Mouse (Mus musculus) CH12.LX (cell line): Measurements from ENCODE around the gene Fgfr2. TPM values are rescaled to one million over a fixed set of nuclear protein-coding genes. Genes with fewer than 3 reads are reported as not detected.

Experiments used
- DNase-seq: peaks from one replicate; pipeline ENCODE4 v3.0.0-alpha.2; 2013; ENCODE audit errors: extremely low read depth
- H3K27ac ChIP-seq: 2 replicates; pipeline ENCODE4 v1.5.1; 2012; ENCODE audit warnings: low read depth, mild to moderate bottlenecking, control low read depth, moderate library complexity; ENCODE audit not compliant: insufficient read depth
- H3K27me3 ChIP-seq: replicated peaks from 2 replicates; pipeline ENCODE3; 2012; ENCODE audit warnings: inconsistent platforms
- H3K36me3 ChIP-seq, 2 experiments: replicated peaks in 1 of 2; 2 replicates each; pipeline versions ENCODE3 to v1.6.1; 2012; ENCODE audit warnings: inconsistent platforms in 1 of 2, low read length in 1 of 2, mild to moderate bottlenecking in 1 of 2, mixed read lengths in 1 of 2, moderate library complexity in 1 of 2; ENCODE audit not compliant: control insufficient read depth in 1 of 2, insufficient read depth in 1 of 2
- H3K4me1 ChIP-seq, 2 experiments: 2 replicates each; pipeline ENCODE4 v1.6.1; 2012; ENCODE audit warnings: inconsistent platforms in 1 of 2, moderate library complexity in 1 of 2; ENCODE audit not compliant: insufficient read depth in 2 of 2, control insufficient read depth in 1 of 2
- H3K4me2 ChIP-seq: 2 replicates; pipeline ENCODE4 v1.6.1; 2012; ENCODE audit warnings: low read depth, mild to moderate bottlenecking, control low read depth; ENCODE audit not compliant: poor library complexity, insufficient read depth, severe bottlenecking
- H3K4me3 ChIP-seq, 3 experiments: fragments of 150-350 bp in 1 of 3; sonication (generic) in 1 of 3; replicated peaks in 1 of 3; 2 replicates each; pipeline versions ENCODE3 to v1.5.1; 2011 to 2012; ENCODE audit warnings: low read depth in 2 of 3, low read length in 2 of 3, mild to moderate bottlenecking in 2 of 3, moderate library complexity in 2 of 3, control low read depth in 1 of 3, improper control_type of control experiment in 1 of 3, inconsistent platforms in 1 of 3, mixed read lengths in 1 of 3; ENCODE audit not compliant: poor library complexity in 1 of 3
- H3K79me2 ChIP-seq: replicated peaks from 2 replicates; pipeline ENCODE4 v1.6.1; 2012; ENCODE audit warnings: mild to moderate bottlenecking, moderate library complexity; ENCODE audit not compliant: control insufficient read depth, poor library complexity, insufficient read depth, severe bottlenecking; ENCODE audit errors: extremely low read depth
- H3K9ac ChIP-seq: 2 replicates; pipeline ENCODE4 v1.6.1; 2012; ENCODE audit warnings: low read depth, mild to moderate bottlenecking, control low read depth, moderate library complexity; ENCODE audit not compliant: insufficient read depth
- H3K9me3 ChIP-seq: replicated peaks from 2 replicates; pipeline ENCODE3; 2012; ENCODE audit warnings: low read length, inconsistent platforms, mixed read lengths
- CTCF ChIP-seq, 2 experiments: IDR thresholded peaks in 1 of 2; conservative IDR thresholded peaks in 1 of 2; 2 replicates each; pipeline ENCODE4 v1.5.1; 2011 to 2012; ENCODE audit warnings: low read depth in 2 of 2, low read length in 2 of 2, improper control_type of control experiment in 1 of 2, inconsistent platforms in 1 of 2, mild to moderate bottlenecking in 1 of 2, moderate library complexity in 1 of 2
- ELF1 ChIP-seq: IDR thresholded peaks from 2 replicates; pipeline ENCODE4 v1.6.1; 2014; ENCODE audit warnings: low read depth, mild to moderate bottlenecking, inconsistent platforms, low read length, improper control_type of control experiment
- ETS1 ChIP-seq: conservative IDR thresholded peaks from 2 replicates; pipeline ENCODE4 v1.6.1; 2012; ENCODE audit warnings: low read depth, mild to moderate bottlenecking, inconsistent platforms, low read length, improper control_type of control experiment, moderate library complexity
- IRF4 ChIP-seq: IDR thresholded peaks from 2 replicates; pipeline ENCODE4 v1.6.1; 2014; ENCODE audit warnings: low read depth, mild to moderate bottlenecking, inconsistent platforms, low read length, improper control_type of control experiment
- JUN ChIP-seq: IDR thresholded peaks from 2 replicates; pipeline ENCODE4 v1.6.1; 2011; ENCODE audit warnings: low read depth, mild to moderate bottlenecking, low read length, improper control_type of control experiment, moderate library complexity; ENCODE audit not compliant: insufficient read depth
- MAZ ChIP-seq: IDR thresholded peaks from 2 replicates; pipeline ENCODE4 v1.6.1; 2012; ENCODE audit warnings: low read depth, mild to moderate bottlenecking, inconsistent platforms, low read length, improper control_type of control experiment, moderate library complexity
- MXI1 ChIP-seq: IDR thresholded peaks from 2 replicates; pipeline ENCODE4 v1.6.1; 2011; ENCODE audit warnings: mild to moderate bottlenecking, low read depth, low read length, improper control_type of control experiment
- NRF1 ChIP-seq: IDR thresholded peaks from 2 replicates; pipeline ENCODE4 v1.6.1; 2014; ENCODE audit warnings: low read depth, mild to moderate bottlenecking, inconsistent platforms, low read length, improper control_type of control experiment, moderate library complexity
- PAX5 ChIP-seq: IDR thresholded peaks from 2 replicates; pipeline ENCODE4 v1.6.1; 2012; ENCODE audit warnings: low read length, inconsistent platforms, mixed read lengths
- POLR2A ChIP-seq: IDR thresholded peaks from 2 replicates; pipeline ENCODE4 v1.6.1; 2011; ENCODE audit warnings: low read depth, mild to moderate bottlenecking, improper control_type of control experiment, low read length
- POLR2AphosphoS2 ChIP-seq: IDR thresholded peaks from 2 replicates; pipeline ENCODE4 v1.6.1; 2011; ENCODE audit warnings: low read depth, low read length, improper control_type of control experiment
- SIN3A ChIP-seq: IDR thresholded peaks from 2 replicates; pipeline ENCODE4 v1.6.1; 2012; ENCODE audit warnings: low read length, improper control_type of control experiment, inconsistent platforms
- SMC3 ChIP-seq: IDR thresholded peaks from 2 replicates; pipeline ENCODE4 v1.6.1; 2011; ENCODE audit warnings: low read depth, low read length, improper control_type of control experiment
- TCF12 ChIP-seq: IDR thresholded peaks from 2 replicates; pipeline ENCODE4 v1.6.1; 2014; ENCODE audit warnings: low read depth, mild to moderate bottlenecking, inconsistent platforms, low read length, improper control_type of control experiment
- UBTF ChIP-seq: IDR thresholded peaks from 2 replicates; pipeline ENCODE4 v1.6.1; 2012; ENCODE audit warnings: low read depth, mild to moderate bottlenecking, inconsistent platforms, low read length, improper control_type of control experiment, moderate library complexity
- ZC3H11A ChIP-seq: IDR thresholded peaks from 2 replicates; pipeline ENCODE4 v1.6.1; 2012; ENCODE audit warnings: low read depth, mild to moderate bottlenecking, inconsistent platforms, low read length, improper control_type of control experiment
- ZKSCAN1 ChIP-seq: IDR thresholded peaks from 2 replicates; pipeline ENCODE4 v1.6.1; 2012; ENCODE audit warnings: low read depth, inconsistent platforms, low read length, improper control_type of control experiment, borderline replicate concordance
- ZMIZ1 ChIP-seq: IDR thresholded peaks from 2 replicates; pipeline ENCODE4 v1.6.1; 2012; ENCODE audit warnings: low read depth, mild to moderate bottlenecking, inconsistent platforms, low read length, improper control_type of control experiment
- dilution Hi-C: fragments of 300-500 bp; cut with MboI; formaldehyde crosslinking; loops from 2 replicates; pipeline ENCODE4 v1.14.3; 2020; ENCODE audit warnings: low sequenced_read_pairs; ENCODE audit not compliant: extremely low pct_unique_long_range_greater_than_20kb, extremely low pct_ligation_motif_present
- in situ Hi-C: fragments of 300-500 bp; cut with MboI; formaldehyde crosslinking; loops from 3 replicates; pipeline ENCODE4 v1.14.3; 2019; ENCODE audit warnings: low sequenced_read_pairs, low pct_ligation_motif_present, low pct_unique_long_range_greater_than_20kb, mixed read lengths
- polyA plus RNA-seq: library from polyadenylated mRNA; unstranded; fragments of >175 nt; gene quantifications from 2 replicates; pipeline ENCODE4 v1.2.1, GENCODE M21; 2012; ENCODE audit warnings: low read depth; ENCODE audit not compliant: insufficient read length
- total RNA-seq, 2 experiments: library from RNA; depleted of rRNA; stranded (reverse); fragments of 300-350 nt in 1 of 2; fragments of >200 nt in 1 of 2; gene quantifications; 2 replicates each; pipeline ENCODE4 v1.2.3; 2012 to 2014

Gene Fgfr2
- total and polyA plus RNA-seq, 3 experiments, result not detected

- in situ Hi-C loops, result no loop called here
Observed at GRCm38 (mm10) chr7:130965909-130966365, 2157.2 kb downstream of the Fgfr2 start.

GRCm38 (mm10) chr7:130965396-130965795, 2157.8 kb downstream of the Fgfr2 start:
- in situ Hi-C loops (no loop called here), dilution Hi-C loops (no loop called here)
- peaks cover 89% of the 10 kb centered on the region for H3K27me3 ChIP-seq
- H3K27ac ChIP-seq, result no peak overlapping the region
- H3K4me1 ChIP-seq, result peaks cover 4 to 13% of the 10 kb centered on the region in 2 experiments; a peak in 2 of 4 replicates
- no peak overlapping the region for H3K4me3 ChIP-seq
- no peaks in the 10 kb centered on the region for H3K79me2 ChIP-seq
- H3K4me2 ChIP-seq, result no peak overlapping the region
- no peak for DNase-seq
- H3K9me3 ChIP-seq, result no peaks in the 10 kb centered on the region
- no peak overlapping the region for H3K9ac ChIP-seq
- TF ChIP-seq ETS1, result no peak
- TF ChIP-seq ELF1, result no peak
- no peak for TF ChIP-seq CTCF (conservative IDR thresholded peaks at IDR 0.05 in 1 of 2, IDR thresholded peaks at IDR 0.05 in 1 of 2; ENCODE audit: low read depth in 2 of 2, low read length in 2 of 2)
- no peak for TF ChIP-seq POLR2AphosphoS2
- TF ChIP-seq ZC3H11A, result no peak
- no peak for TF ChIP-seq ZKSCAN1
- no peak for TF ChIP-seq SMC3
- TF ChIP-seq UBTF, result no peak
- no peak for TF ChIP-seq NRF1
- TF ChIP-seq JUN, result no peak
- TF ChIP-seq SIN3A, result no peak
- no peak for TF ChIP-seq MAZ
- TF ChIP-seq IRF4, result no peak
- TF ChIP-seq TCF12, result no peak
- no peak for TF ChIP-seq MXI1
- H3K36me3 ChIP-seq, result no peaks in the 10 kb centered on the region

More at GRCm38 (mm10) chr7:130965909-130966365, 2157.2 kb downstream of the Fgfr2 start:
- no peaks in the 10 kb centered on the region for H3K9me3 ChIP-seq
- H3K79me2 ChIP-seq, result no peaks in the 10 kb centered on the region
- no peak for DNase-seq
- H3K4me3 ChIP-seq, result no peak overlapping the region
- no peaks in the 10 kb centered on the region for H3K36me3 ChIP-seq
- dilution Hi-C loops, result no loop called here
- TF ChIP-seq CTCF (conservative IDR thresholded peaks at IDR 0.05 in 1 of 2, IDR thresholded peaks at IDR 0.05 in 1 of 2; ENCODE audit: low read depth in 2 of 2, low read length in 2 of 2) (no peak), PAX5 (no peak), POLR2AphosphoS2 (no peak), ETS1 (no peak), POLR2A (no peak), ZMIZ1 (no peak)
- TF ChIP-seq, all 38 proteins: peak for 0
- H3K4me2 ChIP-seq, result no peak overlapping the region
- H3K27me3 ChIP-seq, result peaks cover 90% of the 10 kb centered on the region
- peaks cover 4 to 13% of the 10 kb centered on the region in 2 experiments; a peak in 2 of 4 replicates for H3K4me1 ChIP-seq
- H3K27ac ChIP-seq, result no peak overlapping the region
- H3K9ac ChIP-seq, result no peak overlapping the region
